Mouse (Mus musculus): ENCODE measurements at regions not wholly inside any gene's neighbourhood (a gene's known extent, or its start where the extent isn't known, plus 50 kb on each side); places are given as distances from the start of the nearest gene placed in this dataset.

GRCm38 (mm10) chr13:97554601-97555000 is 205.8 kb downstream of the Gm10260 start:
- DNase-seq (ENCODE audit: low read depth in 1 of 2, low spot score in 2 of 2), result no peak
- Histone ChIP-seq H3K36me3 (ENCODE audit: control insufficient read depth, insufficient read depth, low read length) (no peaks in the 10 kb centered on the region), H3K4me3 (ENCODE audit: extremely low read depth, insufficient read depth, insufficient read length) (no peak overlapping the region), H3K27me3 (ENCODE audit: control insufficient read depth, insufficient read depth, low read length) (no peaks in the 10 kb centered on the region), H3K27ac (ENCODE audit: insufficient read depth, low read length) (no peak overlapping the region), H3K4me1 (ENCODE audit: control insufficient read depth, insufficient read depth, insufficient read length) (no peaks in the 10 kb centered on the region)
- TF ChIP-seq CTCF (IDR thresholded peaks at IDR 0.05; ENCODE audit: extremely low read depth, insufficient read depth, insufficient read length, insufficient replicate concordance) (no peak), POLR2A (IDR thresholded peaks at IDR 0.05; ENCODE audit: low read depth, low read length) (no peak)
- WGBS, result 80% methylated on average over 5 of the region's 5 CpGs

GRCm38 (mm10) chr13:97552236-97552635 is 208.2 kb downstream of the Gm10260 start:
- DNase-seq (ENCODE audit: low read depth in 1 of 2, low spot score in 2 of 2), result no peak
- TF ChIP-seq CTCF (IDR thresholded peaks at IDR 0.05; ENCODE audit: extremely low read depth, insufficient read depth, insufficient read length, insufficient replicate concordance) (no peak), POLR2A (IDR thresholded peaks at IDR 0.05; ENCODE audit: low read depth, low read length) (no peak)

GRCm38 (mm10) chr13:97550880-97551279 is 209.6 kb downstream of the Gm10260 start:
- WGBS, result 92% methylated on average over 3 of the region's 3 CpGs

More at GRCm38 (mm10) chr13:97552236-97552635, 208.2 kb downstream of the Gm10260 start:
- WGBS, result 94% methylated on average over 4 of the region's 4 CpGs
- Histone ChIP-seq H3K4me3 (ENCODE audit: extremely low read depth, insufficient read depth, insufficient read length) (no peak overlapping the region), H3K4me1 (ENCODE audit: control insufficient read depth, insufficient read depth, insufficient read length) (no peaks in the 10 kb centered on the region), H3K36me3 (ENCODE audit: control insufficient read depth, insufficient read depth, low read length) (no peaks in the 10 kb centered on the region), H3K27ac (ENCODE audit: insufficient read depth, low read length) (no peak overlapping the region), H3K27me3 (ENCODE audit: control insufficient read depth, insufficient read depth, low read length) (no peaks in the 10 kb centered on the region)

GRCm38 (mm10) chr13:97550172-97550571 is 210.3 kb downstream of the Gm10260 start:
- Histone ChIP-seq H3K36me3 (ENCODE audit: control insufficient read depth, insufficient read depth, low read length) (no peaks in the 10 kb centered on the region), H3K27ac (ENCODE audit: insufficient read depth, low read length) (no peak overlapping the region), H3K4me1 (ENCODE audit: control insufficient read depth, insufficient read depth, insufficient read length) (no peaks in the 10 kb centered on the region), H3K27me3 (ENCODE audit: control insufficient read depth, insufficient read depth, low read length) (no peaks in the 10 kb centered on the region), H3K4me3 (ENCODE audit: extremely low read depth, insufficient read depth, insufficient read length) (no peak overlapping the region)
- WGBS, result 87% methylated on average over 5 of the region's 5 CpGs
- no peak for TF ChIP-seq CTCF (IDR thresholded peaks at IDR 0.05; ENCODE audit: extremely low read depth, insufficient read depth, insufficient read length, insufficient replicate concordance)
- TF ChIP-seq POLR2A (IDR thresholded peaks at IDR 0.05; ENCODE audit: low read depth, low read length), result no peak
- no peak for DNase-seq (ENCODE audit: low read depth in 1 of 2, low spot score in 2 of 2)

More at GRCm38 (mm10) chr13:97550880-97551279, 209.6 kb downstream of the Gm10260 start:
- Histone ChIP-seq H3K4me3 (ENCODE audit: extremely low read depth, insufficient read depth, insufficient read length) (no peak overlapping the region), H3K27ac (ENCODE audit: insufficient read depth, low read length) (no peak overlapping the region), H3K36me3 (ENCODE audit: control insufficient read depth, insufficient read depth, low read length) (no peaks in the 10 kb centered on the region), H3K4me1 (ENCODE audit: control insufficient read depth, insufficient read depth, insufficient read length) (no peaks in the 10 kb centered on the region), H3K27me3 (ENCODE audit: control insufficient read depth, insufficient read depth, low read length) (no peaks in the 10 kb centered on the region)
- no peak for DNase-seq (ENCODE audit: low read depth in 1 of 2, low spot score in 2 of 2)
- TF ChIP-seq POLR2A (IDR thresholded peaks at IDR 0.05; ENCODE audit: low read depth, low read length) (no peak), CTCF (IDR thresholded peaks at IDR 0.05; ENCODE audit: extremely low read depth, insufficient read depth, insufficient read length, insufficient replicate concordance) (no peak)

- DNase-seq (ENCODE audit: low read depth in 1 of 2, low spot score in 2 of 2), result no peak
- H3K27me3 ChIP-seq (ENCODE audit: control insufficient read depth, insufficient read depth, low read length), result no peaks in the 10 kb centered on the region
- WGBS, result 95% methylated on average over 6 of the region's 6 CpGs
- no peaks in the 10 kb centered on the region for H3K36me3 ChIP-seq (ENCODE audit: control insufficient read depth, insufficient read depth, low read length)
- no peaks in the 10 kb centered on the region for H3K4me1 ChIP-seq (ENCODE audit: control insufficient read depth, insufficient read depth, insufficient read length)
- no peak overlapping the region for H3K4me3 ChIP-seq (ENCODE audit: extremely low read depth, insufficient read depth, insufficient read length)
- TF ChIP-seq POLR2A (IDR thresholded peaks at IDR 0.05; ENCODE audit: low read depth, low read length), result no peak
- TF ChIP-seq CTCF (IDR thresholded peaks at IDR 0.05; ENCODE audit: extremely low read depth, insufficient read depth, insufficient read length, insufficient replicate concordance), result no peak
- H3K27ac ChIP-seq (ENCODE audit: insufficient read depth, low read length), result no peak overlapping the region
Observed at GRCm38 (mm10) chr13:97549384-97549783, 211.0 kb downstream of the Gm10260 start.

GRCm38 (mm10) chr13:97548527-97548977 is 211.9 kb downstream of the Gm10260 start:
- Histone ChIP-seq H3K36me3 (ENCODE audit: control insufficient read depth, insufficient read depth, low read length) (no peaks in the 10 kb centered on the region), H3K27ac (ENCODE audit: insufficient read depth, low read length) (no peak overlapping the region; the same call in 1 of the 2 replicates), H3K4me3 (ENCODE audit: extremely low read depth, insufficient read depth, insufficient read length) (no peak overlapping the region), H3K4me1 (ENCODE audit: control insufficient read depth, insufficient read depth, insufficient read length) (no peaks in the 10 kb centered on the region), H3K27me3 (ENCODE audit: control insufficient read depth, insufficient read depth, low read length) (no peaks in the 10 kb centered on the region)
- DNase-seq (ENCODE audit: low read depth in 1 of 2, low spot score in 2 of 2), result peak in 1 of 2 experiments; percentile 6
- TF ChIP-seq POLR2A (IDR thresholded peaks at IDR 0.05; ENCODE audit: low read depth, low read length) (no peak), CTCF (IDR thresholded peaks at IDR 0.05; ENCODE audit: extremely low read depth, insufficient read depth, insufficient read length, insufficient replicate concordance) (no peak)
- 12% methylated on average over 9 of the region's 9 CpGs for WGBS

- no peak overlapping the region for H3K27ac ChIP-seq (ENCODE audit: insufficient read depth, low read length)
- 82% methylated on average over 5 of the region's 5 CpGs for WGBS
- no peak for DNase-seq (ENCODE audit: low read depth in 1 of 2, low spot score in 2 of 2)
Observed at GRCm38 (mm10) chr13:97546936-97547335, 213.5 kb downstream of the Gm10260 start.

More at GRCm38 (mm10) chr13:97546936-97547335, 213.5 kb downstream of the Gm10260 start:
- Histone ChIP-seq H3K27me3 (ENCODE audit: control insufficient read depth, insufficient read depth, low read length) (no peaks in the 10 kb centered on the region), H3K36me3 (ENCODE audit: control insufficient read depth, insufficient read depth, low read length) (no peaks in the 10 kb centered on the region), H3K4me3 (ENCODE audit: extremely low read depth, insufficient read depth, insufficient read length) (no peak overlapping the region), H3K4me1 (ENCODE audit: control insufficient read depth, insufficient read depth, insufficient read length) (no peaks in the 10 kb centered on the region)
- TF ChIP-seq POLR2A (IDR thresholded peaks at IDR 0.05; ENCODE audit: low read depth, low read length) (no peak), CTCF (IDR thresholded peaks at IDR 0.05; ENCODE audit: extremely low read depth, insufficient read depth, insufficient read length, insufficient replicate concordance) (no peak)
